Mouse (Mus musculus) midbrain, embryonic 16.5 days (tissue): ENCODE data around the gene Tspyl4. TPM values are rescaled to one million over a fixed set of nuclear protein-coding genes. Genes with fewer than 3 reads are reported as not detected.

Experiments
- ATAC-seq: fragments of 200-750 bp; cut with Nextera tagmentation; 2 replicates; pipeline ENCODE4 v1.8.0; 2017; ENCODE audit warnings: moderate TSS enrichment
- H3K27ac ChIP-seq: fragments of 300-500 bp; sonication (generic); 2 replicates; pipeline ENCODE4 v1.5.1; 2014; ENCODE audit warnings: mild to moderate bottlenecking, low read length, mixed read lengths
- H3K27me3 ChIP-seq: fragments of 300-500 bp; sonication (generic); 2 replicates; pipeline ENCODE4 v1.6.1; 2014; ENCODE audit warnings: low read depth, low read length, mixed read lengths; ENCODE audit not compliant: control insufficient read depth, insufficient read depth
- H3K36me3 ChIP-seq: fragments of 300-500 bp; sonication (generic); 2 replicates; pipeline ENCODE4 v1.6.1; 2014; ENCODE audit warnings: mild to moderate bottlenecking, low read length, moderate library complexity, mixed read lengths; ENCODE audit not compliant: control insufficient read depth, insufficient read depth
- H3K4me1 ChIP-seq: fragments of 300-500 bp; sonication (generic); 2 replicates; pipeline ENCODE4 v1.6.1; 2014; ENCODE audit warnings: mild to moderate bottlenecking, low read length, mixed read lengths; ENCODE audit not compliant: control insufficient read depth, insufficient read depth
- H3K4me2 ChIP-seq: fragments of 300-500 bp; sonication (generic); 2 replicates; pipeline ENCODE4 v1.6.1; 2014; ENCODE audit warnings: mild to moderate bottlenecking, low read length, mixed read lengths
- H3K4me3 ChIP-seq: fragments of 300-500 bp; sonication (generic); 2 replicates; pipeline ENCODE4 v1.5.1; 2014; ENCODE audit warnings: low read depth, mild to moderate bottlenecking, low read length, moderate library complexity, mixed read lengths
- H3K9ac ChIP-seq: fragments of 300-500 bp; sonication (generic); 2 replicates; pipeline ENCODE4 v1.6.1; 2014; ENCODE audit warnings: low read depth, low read length, mixed read lengths
- H3K9me3 ChIP-seq: fragments of 300-500 bp; sonication (generic); replicated peaks from 2 replicates; pipeline ENCODE4 v1.6.1; 2014; ENCODE audit warnings: mild to moderate bottlenecking, low read length, mixed read lengths; ENCODE audit not compliant: control insufficient read depth, poor library complexity, severe bottlenecking
- WGBS: fragments of 180-500 bp; shearing (Covaris S2); extraction: QIAGEN DNeasy Blood & Tissue Kit; methylation state at CpG from one replicate; pipeline ENCODE4 v1.1.7; 2014; 5-methylcytosine and 5-hydroxymethylcytosine counted together
- polyA plus RNA-seq: library from polyadenylated mRNA; unstranded; fragments of >200 nt; fragmentation: Nextera tagmentation; extraction: Ambion mirVana; gene quantifications from 2 replicates; pipeline ENCODE4 v1.2.1, GENCODE M21; 2015

The Tspyl4 gene
- polyA plus RNA-seq, 1 experiment from 2014 or later: 423 TPM

DNA sequence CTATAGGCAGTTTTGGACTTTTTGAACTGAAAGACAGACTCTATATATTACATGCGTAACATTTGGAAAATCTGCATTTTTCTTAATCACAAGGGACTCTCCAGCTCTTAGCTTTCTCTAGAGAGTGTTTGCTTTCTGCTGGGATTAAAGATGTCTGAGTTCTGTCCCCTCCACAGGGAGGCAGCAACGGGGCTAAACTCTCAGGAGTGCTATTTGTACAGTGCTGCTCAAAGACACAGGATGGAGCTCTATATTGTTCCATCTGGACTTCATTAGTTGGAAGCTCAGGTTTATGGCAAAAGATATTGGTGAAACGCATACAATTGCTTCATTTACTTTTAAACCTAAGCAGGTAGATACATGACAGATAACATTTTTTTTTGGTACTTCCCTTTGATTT lies 15.3 kb downstream of the Tspyl4 start:
- Histone ChIP-seq H3K9me3 (no peaks in the 10 kb centered on the region), H3K9ac (no peak overlapping the region), H3K36me3 (no peaks in the 10 kb centered on the region), H3K4me3 (no peak overlapping the region), H3K27me3 (no peaks in the 10 kb centered on the region), H3K4me1 (peaks cover 16% of the 10 kb centered on the region), H3K27ac (no peak overlapping the region), H3K4me2 (no peak overlapping the region)
- 68% methylated on average over 3 of the region's 3 CpGs for WGBS
- ATAC-seq: no peak

- H3K9ac ChIP-seq: peak overlapping the region; percentile 36
These were observed 19.5 kb downstream of the Tspyl4 start for GRCm38 (mm10) chr10:34316571-34317216.

GRCm38 (mm10) chr10:34317217-34317606 lies 20.0 kb downstream of the Tspyl4 start:
- peak overlapping the region; percentile 57 for H3K4me2 ChIP-seq
- peaks cover 19% of the 10 kb centered on the region for H3K4me1 ChIP-seq
- ATAC-seq: peak; percentile 77
- H3K36me3 ChIP-seq: no peaks in the 10 kb centered on the region
- no peaks in the 10 kb centered on the region for H3K27me3 ChIP-seq
- WGBS: 5% methylated on average over 2 of the region's 2 CpGs
- peak overlapping the region; percentile 33; the same call in 1 of the 2 replicates for H3K4me3 ChIP-seq
- peak overlapping the region; percentile 88 for H3K27ac ChIP-seq
- H3K9me3 ChIP-seq: no peaks in the 10 kb centered on the region
- H3K9ac ChIP-seq: peak overlapping the region; percentile 44; the same call in 1 of the 2 replicates

More at GRCm38 (mm10) chr10:34316571-34317216, 19.5 kb downstream of the Tspyl4 start:
- 0% methylated on average over 3 of the region's 3 CpGs for WGBS
- Histone ChIP-seq H3K9me3 (no peaks in the 10 kb centered on the region), H3K4me2 (peak overlapping the region; percentile 57), H3K4me3 (peak overlapping the region; percentile 33), H3K27me3 (no peaks in the 10 kb centered on the region), H3K27ac (peak overlapping the region; percentile 88), H3K36me3 (no peaks in the 10 kb centered on the region), H3K4me1 (peaks cover 19% of the 10 kb centered on the region)
- peak; percentile 98 for ATAC-seq

DNA sequence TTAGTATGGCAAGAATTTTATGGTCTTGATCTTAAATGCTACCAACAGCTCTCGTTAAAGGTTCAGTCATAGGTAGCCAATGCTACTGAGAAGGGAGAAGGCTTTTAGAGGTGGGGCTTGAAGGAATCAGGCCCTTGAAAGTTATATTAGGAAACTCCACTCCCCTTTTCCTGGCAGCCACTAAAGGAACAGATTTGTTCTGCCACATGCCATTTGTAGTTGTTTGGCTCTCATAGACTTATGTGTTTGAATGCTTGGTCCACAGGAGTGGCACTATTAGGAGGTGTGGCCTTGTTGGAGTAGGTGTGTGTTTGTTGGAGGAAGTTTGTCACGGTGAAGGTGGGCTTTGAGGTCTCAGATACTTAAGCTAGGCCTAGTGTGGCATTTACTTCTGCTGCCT lies 23.6 kb downstream of the Tspyl4 start:
- WGBS: 88% methylated on average over 2 of the region's 2 CpGs
- no peaks in the 10 kb centered on the region for H3K27me3 ChIP-seq
- no peak for ATAC-seq
- peaks cover 18% of the 10 kb centered on the region for H3K4me1 ChIP-seq
- H3K9me3 ChIP-seq: no peaks in the 10 kb centered on the region
- no peak overlapping the region for H3K27ac ChIP-seq
- H3K36me3 ChIP-seq: no peaks in the 10 kb centered on the region
- H3K4me2 ChIP-seq: no peak overlapping the region
- no peak overlapping the region for H3K4me3 ChIP-seq
- H3K9ac ChIP-seq: no peak overlapping the region

GRCm38 (mm10) chr10:34326701-34327100 lies 29.5 kb downstream of the Tspyl4 start:
- no peak for ATAC-seq
- WGBS: 25% methylated on average over 4 of the region's 4 CpGs
- H3K27me3 ChIP-seq: no peaks in the 10 kb centered on the region
- no peak overlapping the region for H3K27ac ChIP-seq
- no peak overlapping the region for H3K4me2 ChIP-seq
- no peaks in the 10 kb centered on the region for H3K4me1 ChIP-seq
- H3K9me3 ChIP-seq: no peaks in the 10 kb centered on the region
- H3K36me3 ChIP-seq: no peaks in the 10 kb centered on the region
- H3K4me3 ChIP-seq: no peak overlapping the region
- H3K9ac ChIP-seq: no peak overlapping the region

DNA sequence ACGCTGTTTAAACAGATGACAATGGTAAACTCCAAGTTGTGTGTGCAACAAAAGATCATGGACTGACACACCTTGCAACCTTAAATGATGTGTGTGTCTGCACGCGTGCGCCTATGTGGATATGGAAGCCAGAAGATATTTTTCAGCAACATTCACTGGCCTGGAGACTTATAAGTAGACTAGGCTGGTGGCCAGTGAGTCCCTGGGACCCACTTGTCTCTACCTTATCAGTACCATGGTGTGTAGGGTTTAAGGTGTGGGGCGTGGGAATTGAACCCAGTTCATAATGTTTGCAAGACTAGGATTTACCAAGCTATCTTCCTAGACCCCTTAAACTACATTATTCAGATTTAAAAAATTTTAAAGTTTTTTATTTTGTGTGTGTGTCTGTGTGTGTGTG lies 29.9 kb downstream of the Tspyl4 start:
- no peak overlapping the region for H3K27ac ChIP-seq
- ATAC-seq: no peak
- no peak overlapping the region for H3K4me3 ChIP-seq
- WGBS: 59% methylated on average over 5 of the region's 5 CpGs
- H3K27me3 ChIP-seq: no peaks in the 10 kb centered on the region
- no peaks in the 10 kb centered on the region for H3K36me3 ChIP-seq
- H3K9me3 ChIP-seq: no peaks in the 10 kb centered on the region
- H3K4me2 ChIP-seq: no peak overlapping the region
- no peak overlapping the region for H3K9ac ChIP-seq
- no peaks in the 10 kb centered on the region for H3K4me1 ChIP-seq

GRCm38 (mm10) chr10:34328310-34328709 lies 31.1 kb downstream of the Tspyl4 start:
- ATAC-seq: peak; percentile 84
- Histone ChIP-seq H3K4me2 (no peak overlapping the region), H3K27ac (no peak overlapping the region), H3K4me3 (no peak overlapping the region), H3K27me3 (no peaks in the 10 kb centered on the region), H3K9ac (no peak overlapping the region), H3K4me1 (no peaks in the 10 kb centered on the region), H3K9me3 (no peaks in the 10 kb centered on the region), H3K36me3 (no peaks in the 10 kb centered on the region)
- WGBS: 0% methylated on average over 2 of the region's 2 CpGs

GRCm38 (mm10) chr10:34341014-34341413 lies 43.8 kb downstream of the Tspyl4 start:
- Histone ChIP-seq H3K27me3 (no peaks in the 10 kb centered on the region), H3K9me3 (no peaks in the 10 kb centered on the region), H3K36me3 (no peaks in the 10 kb centered on the region), H3K9ac (no peak overlapping the region), H3K27ac (no peak overlapping the region), H3K4me3 (no peak overlapping the region), H3K4me2 (no peak overlapping the region), H3K4me1 (no peaks in the 10 kb centered on the region)
- WGBS: 84% methylated on average over 6 of the region's 6 CpGs
- no peak for ATAC-seq

DNA sequence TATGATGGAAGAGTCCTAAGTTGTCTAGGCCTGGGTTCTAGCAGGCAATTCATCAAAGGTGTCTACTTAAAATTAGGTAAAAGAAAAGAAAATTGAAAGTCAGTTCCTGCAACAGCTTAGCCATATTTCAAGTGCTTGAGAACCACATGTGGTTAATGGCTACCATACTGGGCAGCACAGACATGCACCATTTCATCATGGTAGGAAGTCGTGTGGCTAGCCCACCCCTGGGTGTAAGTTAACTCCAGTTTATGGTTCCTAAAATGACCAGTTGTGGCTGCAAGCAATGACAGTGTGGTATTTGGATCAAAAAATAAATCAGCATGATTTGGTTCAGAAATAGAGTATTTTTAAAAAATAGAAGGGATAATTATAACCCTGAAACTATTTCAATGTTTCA lies 44.6 kb downstream of the Tspyl4 start:
- no peak overlapping the region for H3K27ac ChIP-seq
- no peak for ATAC-seq
- no peak overlapping the region for H3K9ac ChIP-seq
- H3K9me3 ChIP-seq: no peaks in the 10 kb centered on the region
- no peak overlapping the region for H3K4me3 ChIP-seq
- H3K4me2 ChIP-seq: no peak overlapping the region
- H3K4me1 ChIP-seq: no peaks in the 10 kb centered on the region
- 92% methylated on average over 1 of the region's 1 CpGs for WGBS
- no peaks in the 10 kb centered on the region for H3K36me3 ChIP-seq
- no peaks in the 10 kb centered on the region for H3K27me3 ChIP-seq
